Comparison of ENCODE assay signal across 16 mouse cellular contexts in the genomic region with DNA sequence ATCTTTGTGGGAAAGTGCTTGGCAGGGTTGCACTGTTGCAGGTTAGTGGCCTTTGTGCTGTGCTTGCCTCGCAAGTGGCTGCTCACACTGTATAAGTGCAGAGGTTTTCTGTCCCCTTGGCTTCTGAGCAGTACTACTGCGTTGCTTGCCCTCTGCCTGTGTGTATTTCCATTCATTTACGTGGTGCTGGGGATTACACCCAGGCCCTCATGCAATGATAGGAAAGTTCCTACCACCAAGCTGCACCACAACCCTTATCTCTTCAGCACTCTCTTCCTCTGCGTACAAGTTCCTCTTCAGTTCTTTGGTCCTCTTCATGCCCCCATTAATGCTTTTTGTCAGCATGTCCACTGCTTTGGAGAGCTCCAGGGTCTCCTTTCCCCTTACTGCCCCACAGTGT. TPM values are rescaled to one million over a fixed set of nuclear protein-coding genes. Genes with fewer than 3 reads are reported as not detected.
DNase-seq lines count a peak whose midpoint lies in the region; ATAC-seq and TF ChIP-seq lines count a peak whose summit lies in the region.
"Had no signal": no experiment of that assay in that cellular context is flagged by ENCODE, and none has a peak within 500 bp of the region (broad histone marks: within the 10 kb centered on the region; RNA-seq: fewer than 3 reads in every experiment).

No protein-coding gene starts in this region.

- peak; percentile 15 for ATAC-seq in CD4-positive, CD25-positive, alpha-beta regulatory T cell, adult 4 months
- peak; percentile 19 for ATAC-seq in activated CD4-positive, CD25-positive, alpha-beta regulatory T cell, adult 4 months
- peak; percentile 89 for ATAC-seq in liver, embryonic 11.5 days (replicated peaks; ENCODE audit: low FRiP score)
- ATAC-seq in megakaryocyte progenitor cell, adult 5-6 weeks (replicated peaks; ENCODE audit: poor library complexity): peak; percentile 79
- ATAC-seq in kidney, embryonic 16.5 days (ENCODE audit: low FRiP score, low TSS enrichment): no peak
- ATAC-seq in lung, postnatal 0 days: no peak
- ATAC-seq: midbrain, embryonic 13.5 days had no signal

- H3K9me3 ChIP-seq in liver, embryonic 11.5 days (ENCODE audit: control insufficient read depth, low read length): no peaks in the 10 kb centered on the region
- no peaks in the 10 kb centered on the region for H3K9me3 ChIP-seq in kidney, embryonic 16.5 days (ENCODE audit: low read length)
- no peaks in the 10 kb centered on the region for H3K9me3 ChIP-seq in lung, postnatal 0 days (ENCODE audit: low read length)
- H3K9me3 ChIP-seq: embryonic facial prominence, embryonic 13.5 days; forebrain, embryonic 10.5 days; lung, embryonic 15.5 days; midbrain, embryonic 13.5 days had no signal

- DNase-seq in liver, embryonic 11.5 days (ENCODE audit: low spot score): peak; percentile 40
- DNase-seq in left cerebral cortex, adult 2 months (ENCODE audit: extremely low spot score in 1 of 2, low spot score in 2 of 2): no peak
- DNase-seq in lung, postnatal 0 days (ENCODE audit: low spot score): no peak
- DNase-seq: cerebellum, adult 2 months; heart, adult 18-20 months; kidney, adult 2 months; thymus, adult 18-20 months had no signal

- no peak for TF ChIP-seq CTCF in left cerebral cortex, adult 2 months (IDR thresholded peaks at IDR 0.05)
- no peak for TF ChIP-seq CTCF in lung, postnatal 0 days (IDR thresholded peaks at IDR 0.05)

- H3K4me2 ChIP-seq in liver, embryonic 11.5 days: peak overlapping the region; percentile 31; the same call in 1 of the 2 replicates
- H3K4me2 ChIP-seq in kidney, embryonic 16.5 days (replicated peaks; ENCODE audit: low read depth, low read length): no peak overlapping the region
- H3K4me2 ChIP-seq in lung, postnatal 0 days (replicated peaks; ENCODE audit: low read depth, low read length): no peak overlapping the region
- H3K4me2 ChIP-seq: embryonic facial prominence, embryonic 13.5 days; hindbrain, embryonic 14.5 days; lung, embryonic 15.5 days; midbrain, embryonic 13.5 days had no signal

- H3K27ac ChIP-seq in liver, embryonic 11.5 days (ENCODE audit: low read depth, low read length): peak overlapping the region; percentile 69
- H3K27ac ChIP-seq in kidney, embryonic 16.5 days (ENCODE audit: low read length): no peak overlapping the region
- H3K27ac ChIP-seq in left cerebral cortex, adult 2 months: no peak overlapping the region
- no peak overlapping the region for H3K27ac ChIP-seq in lung, postnatal 0 days (ENCODE audit: low read length)
- H3K27ac ChIP-seq: embryonic facial prominence, embryonic 13.5 days; forebrain, embryonic 10.5 days; hindbrain, embryonic 14.5 days; lung, embryonic 15.5 days; midbrain, embryonic 13.5 days had no signal

- H3K9ac ChIP-seq in liver, embryonic 11.5 days (ENCODE audit: low read depth, low read length): peak overlapping the region; percentile 38; the same call in 1 of the 2 replicates
- H3K9ac ChIP-seq in kidney, embryonic 16.5 days (replicated peaks; ENCODE audit: low read length): no peak overlapping the region
- H3K9ac ChIP-seq in lung, postnatal 0 days (replicated peaks; ENCODE audit: low read depth): no peak overlapping the region
- H3K9ac ChIP-seq: embryonic facial prominence, embryonic 13.5 days; hindbrain, embryonic 14.5 days; lung, embryonic 15.5 days; midbrain, embryonic 13.5 days had no signal

- H3K27me3 ChIP-seq in liver, embryonic 11.5 days (replicated peaks; ENCODE audit: control insufficient read depth, insufficient read depth, low read length): no peaks in the 10 kb centered on the region
- H3K27me3 ChIP-seq in kidney, embryonic 16.5 days (ENCODE audit: insufficient read depth, low read length): no peaks in the 10 kb centered on the region
- no peaks in the 10 kb centered on the region for H3K27me3 ChIP-seq in lung, postnatal 0 days (replicated peaks; ENCODE audit: insufficient read depth, low read length)
- H3K27me3 ChIP-seq: embryonic facial prominence, embryonic 13.5 days; lung, embryonic 15.5 days; midbrain, embryonic 13.5 days had no signal

- H3K36me3 ChIP-seq in liver, embryonic 11.5 days (ENCODE audit: control insufficient read depth, insufficient read depth, low read length): no peaks in the 10 kb centered on the region
- peaks cover 20% of the 10 kb centered on the region for H3K36me3 ChIP-seq in kidney, embryonic 16.5 days (ENCODE audit: insufficient read depth, low read length)
- H3K36me3 ChIP-seq in lung, postnatal 0 days (ENCODE audit: insufficient read depth, low read length): peaks cover 9% of the 10 kb centered on the region; the same call in 1 of the 2 replicates

- no peak overlapping the region for H3K4me3 ChIP-seq in liver, embryonic 11.5 days (ENCODE audit: low read depth, low read length)
- no peak overlapping the region for H3K4me3 ChIP-seq in kidney, embryonic 16.5 days (ENCODE audit: low read length)
- no peak overlapping the region for H3K4me3 ChIP-seq in left cerebral cortex, adult 2 months
- H3K4me3 ChIP-seq in lung, postnatal 0 days (ENCODE audit: low read depth, low read length): no peak overlapping the region
- H3K4me3 ChIP-seq: embryonic facial prominence, embryonic 13.5 days; forebrain, embryonic 10.5 days; lung, embryonic 15.5 days; midbrain, embryonic 13.5 days had no signal

- H3K4me1 ChIP-seq in liver, embryonic 11.5 days (replicated peaks; ENCODE audit: control insufficient read depth, insufficient read depth, low read length): peaks cover 44% of the 10 kb centered on the region
- peaks cover 29% of the 10 kb centered on the region for H3K4me1 ChIP-seq in kidney, embryonic 16.5 days (ENCODE audit: insufficient read depth, low read length)
- H3K4me1 ChIP-seq in lung, postnatal 0 days (ENCODE audit: insufficient read depth, low read depth, low read length): no peaks in the 10 kb centered on the region

- intact Hi-C loops in left cerebral cortex, adult 2 months (cut with DNase I): no loop called here

- WGBS in liver, embryonic 11.5 days: 44% methylated on average over 4 of the region's 4 CpGs
- 93% methylated on average over 4 of the region's 4 CpGs for WGBS in kidney, embryonic 16.5 days
- 84% methylated on average over 4 of the region's 4 CpGs for WGBS in lung, postnatal 0 days

- no peak for TF ChIP-seq EP300 in lung, postnatal 0 days (IDR thresholded peaks at IDR 0.05)

RNA-seq across cellular contexts. Expression of a gene that starts 14.7 kb away (rescaled TPM):
- 10 to 100 TPM; 16.1 to 36.3 TPM for polyA plus RNA-seq in CD4-positive, CD25-positive, alpha-beta regulatory T cell, adult 4 months (2017; shearing (Covaris generic))
- polyA plus RNA-seq in activated CD4-positive, CD25-positive, alpha-beta regulatory T cell, adult 4 months (2017; shearing (Covaris generic)): 10 to 100 TPM; 18.6 to 30.1 TPM
- 5.1 and 6.0 TPM in 2 replicates for polyA plus RNA-seq in liver, embryonic 11.5 days (2014; fragmentation: Nextera tagmentation; extraction: Ambion mirVana)
- 0.91 and 0.93 TPM in 2 replicates for total RNA-seq in megakaryocyte progenitor cell, adult 5-6 weeks (2015)
- total RNA-seq in megakaryocyte progenitor cell, adult 5-6 weeks (2017): 0.54 and 0.88 TPM in 2 replicates
- polyA plus RNA-seq in kidney, embryonic 16.5 days (2015; fragmentation: Nextera tagmentation; extraction: Ambion mirVana): 6.4 and 6.5 TPM in 2 replicates
- 10 to 100 TPM in 1 of 2 experiments, 1 to 10 TPM in 1; 6.8 to 18.7 TPM for total RNA-seq in left cerebral cortex, adult 2 months (2021)
- 4.3 and 5.4 TPM in 2 replicates for polyA plus RNA-seq in lung, postnatal 0 days (2015; fragmentation: Nextera tagmentation; extraction: Ambion mirVana)

Comparison
In these comparisons a context has a peak if more than half of its experiments do, and no peak if none do; other contexts are left out.
1. ATAC-seq: peak in CD4-positive, CD25-positive, alpha-beta regulatory T cell, adult 4 months (single experiment), activated CD4-positive, CD25-positive, alpha-beta regulatory T cell, adult 4 months (single experiment), liver, embryonic 11.5 days (single experiment) and megakaryocyte progenitor cell, adult 5-6 weeks (single experiment); none in kidney, embryonic 16.5 days (single experiment) and lung, postnatal 0 days (single experiment).